Mouse (Mus musculus): ENCODE results near the gene Olfr1508. TPM values are rescaled to one million over a fixed set of nuclear protein-coding genes. Genes with fewer than 3 reads are reported as not detected.
"Not testable (repeated sequence)": the region's sequence is repeated elsewhere in the genome, so short reads cannot be mapped to it uniquely, and the experiment has no call there.

Olfr1508 gene
- total RNA-seq (2022), result under 1 TPM in 1 of 4 experiments, not detected in 3; 0.08 TPM

GRCm38 (mm10) chr14:52467395-52467794 lies at the start of gene Olfr1508:
TSS of gene Olfr1508 (minus strand) at chr14:52467495.
- no peak for DNase-seq (ENCODE audit: low spot score in 2 of 2)

DNA sequence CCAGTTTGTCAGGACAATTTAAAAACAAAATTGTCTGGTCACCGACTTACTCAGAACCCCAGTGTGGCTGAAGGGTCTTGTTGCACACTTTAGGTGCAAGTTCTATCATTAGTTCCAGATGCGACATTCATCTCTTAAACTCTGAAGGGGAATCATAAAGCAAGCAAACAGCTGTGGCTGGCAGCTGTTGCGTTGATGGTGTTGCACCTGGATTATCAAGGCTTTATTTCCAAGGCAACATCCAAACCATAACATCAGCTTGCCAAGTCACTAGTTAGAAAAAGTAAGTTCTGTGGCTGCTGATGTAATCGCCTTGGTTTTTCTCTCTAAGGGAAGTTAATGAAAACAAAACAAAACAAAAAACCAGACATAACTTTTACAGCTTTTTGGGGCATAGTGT lies 28.2 kb upstream of the Olfr1508 start, which contains the start of gene Olfr1507:
Gene Olfr1507 (minus strand): TSS at position 234 of the 400 bp plus-strand sequence.
- DNase-seq (ENCODE audit: low spot score in 2 of 2), result no peak

GRCm38 (mm10) chr14:52465738-52466137 lies 1.6 kb downstream of the Olfr1508 start:
- DNase-seq (ENCODE audit: low spot score in 2 of 2), result no peak

- no peak for DNase-seq (ENCODE audit: low spot score in 2 of 2)
Observed at GRCm38 (mm10) chr14:52461928-52462327, 5.4 kb downstream of the Olfr1508 start.

GRCm38 (mm10) chr14:52451138-52451537 lies 16.2 kb downstream of the Olfr1508 start:
- DNase-seq (ENCODE audit: low spot score in 2 of 2), result no peak

- DNase-seq (ENCODE audit: low spot score in 2 of 2), result no peak
Observed at GRCm38 (mm10) chr14:52442690-52443089, 24.6 kb downstream of the Olfr1508 start, which contains the start of gene Olfr1509. TSS of gene Olfr1509 (plus strand) at chr14:52442990.

- no peak for DNase-seq (ENCODE audit: low spot score in 2 of 2)
Observed at GRCm38 (mm10) chr14:52427686-52428085, 39.6 kb downstream of the Olfr1508 start.

DNA sequence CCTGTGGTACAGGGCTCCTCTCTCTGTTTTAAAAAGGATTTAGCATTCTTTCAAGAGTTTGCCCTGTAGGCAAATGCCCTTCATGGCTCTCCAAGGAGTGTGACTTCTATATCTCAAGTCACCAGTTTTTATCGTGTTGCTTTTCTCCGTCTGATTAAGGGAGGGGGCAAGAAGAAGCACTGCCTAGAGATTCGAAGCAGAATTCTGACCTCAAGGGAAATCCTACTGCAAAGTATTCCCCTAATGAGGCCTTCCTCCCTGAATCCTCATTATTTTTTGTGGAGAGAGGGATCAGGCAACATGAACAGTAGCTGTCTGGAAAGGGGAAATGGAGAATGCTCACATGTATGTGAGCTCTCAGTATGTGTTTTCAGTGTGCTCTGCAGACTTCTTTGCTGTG lies 53.0 kb downstream of the Olfr1508 start, which contains the start of gene Olfr1510:
Gene Olfr1510 (minus strand): TSS at position 101 of the 400 bp plus-strand sequence.
- no peak for DNase-seq (ENCODE audit: low spot score in 2 of 2)

DNA sequence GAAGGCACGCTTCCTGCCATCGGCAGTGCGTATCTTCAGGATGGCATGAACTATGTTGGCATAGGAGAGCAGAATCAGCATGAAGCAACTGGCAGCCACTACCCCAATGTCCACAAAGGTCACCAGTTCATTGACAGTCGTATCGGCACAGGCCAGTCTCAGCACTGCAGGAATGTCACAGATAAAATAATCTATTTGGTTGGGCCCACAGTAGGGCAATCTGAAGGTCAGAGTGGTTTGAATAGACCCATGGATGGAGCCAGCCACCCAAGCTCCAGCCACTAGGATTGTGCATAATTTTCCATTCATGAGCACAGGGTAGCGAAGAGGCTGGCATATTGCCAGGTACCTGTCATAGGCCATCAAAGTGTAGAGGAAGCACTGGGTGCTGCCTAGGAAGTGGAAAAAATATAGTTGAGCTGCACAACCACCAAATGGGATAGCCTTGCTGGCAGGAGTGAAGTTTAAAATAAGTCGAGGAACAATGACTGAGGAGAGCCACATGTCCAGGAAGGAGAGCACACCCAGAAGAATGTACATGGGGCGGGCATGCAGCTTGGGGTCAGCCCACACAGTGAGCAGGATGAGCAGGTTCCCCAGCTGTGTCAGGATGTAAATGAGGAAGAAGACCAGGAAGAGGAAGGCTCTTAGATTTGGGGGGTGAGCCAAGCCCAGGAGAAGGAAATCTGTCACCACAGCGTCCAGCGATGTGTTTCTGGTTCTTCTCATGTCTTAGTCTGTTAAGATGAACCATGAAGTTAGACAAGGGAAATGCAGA lies 57.0 kb downstream of the Olfr1508 start:
- not testable (repeated sequence) for DNase-seq (ENCODE audit: low spot score in 2 of 2)

Other genes with a start within 250 kb of the Olfr1508 start
- gene Chd8, start 209.7 kb downstream of the Olfr1508 start, total RNA-seq (2022), result 100 to 1,000 TPM; 103 to 130 (median 111) TPM
- gene Tox4, start 188.3 kb downstream of the Olfr1508 start, total RNA-seq (2022), result 10 to 100 TPM; 57.5 to 72.6 (median 62.7) TPM
- 10 to 100 TPM; 34.9 to 41.4 (median 38.6) TPM for gene Rab2b, start 187.9 kb downstream of the Olfr1508 start, total RNA-seq (2022)
- gene Mettl3, start 162.4 kb downstream of the Olfr1508 start, total RNA-seq (2022), result 10 to 100 TPM; 30.0 to 35.0 (median 32.4) TPM
- 10 to 100 TPM; 36.6 to 43.7 (median 40.9) TPM for gene Sall2, start 138.7 kb downstream of the Olfr1508 start, total RNA-seq (2022)
- not detected for gene Olfr1513, start 111.1 kb downstream of the Olfr1508 start, total RNA-seq (2022)
- not detected for gene Olfr1512, start 88.3 kb downstream of the Olfr1508 start, total RNA-seq (2022)
- gene Olfr1511, start 70.1 kb downstream of the Olfr1508 start, total RNA-seq (2022), result not detected
- not detected for gene Olfr1510, start 53.1 kb downstream of the Olfr1508 start, total RNA-seq (2022)
- gene Olfr1509, start 24.5 kb downstream of the Olfr1508 start, total RNA-seq (2022), result not detected
- under 1 TPM in 1 of 4 experiments, not detected in 3; 0.98 TPM for gene Olfr1507, start 28.3 kb upstream of the Olfr1508 start, total RNA-seq (2022)